Mouse (Mus musculus) thymus, adult 2 months (tissue): ENCODE measurements around the gene Mobp. TPM values are rescaled to one million over a fixed set of nuclear protein-coding genes. Genes with fewer than 3 reads are reported as not detected.

Experiments
- DNase-seq: peaks from one replicate; pipeline ENCODE4 v3.0.0; 2021
- H3K27ac ChIP-seq: fragments of 200-500 bp; 2 replicates; pipeline ENCODE4 v1.5.1; 2012; ENCODE audit warnings: low read length, control low read depth; ENCODE audit not compliant: control insufficient read depth, insufficient read depth
- H3K27me3 ChIP-seq: fragments of 200-500 bp; 2 replicates; pipeline ENCODE4 v1.6.1; 2012; ENCODE audit warnings: mild to moderate bottlenecking, low read length, moderate library complexity, mixed read lengths; ENCODE audit not compliant: control insufficient read depth, insufficient read depth
- H3K36me3 ChIP-seq: fragments of 200-500 bp; 2 replicates; pipeline ENCODE4 v1.6.1; 2012; ENCODE audit warnings: mild to moderate bottlenecking, low read length, moderate library complexity; ENCODE audit not compliant: control insufficient read depth, insufficient read depth
- H3K4me1 ChIP-seq: fragments of 200-500 bp; replicated peaks from 2 replicates; pipeline ENCODE4 v1.6.1; 2012; ENCODE audit warnings: low read length; ENCODE audit not compliant: control insufficient read depth, insufficient read depth
- H3K4me3 ChIP-seq: fragments of 200-500 bp; 2 replicates; pipeline ENCODE4 v1.5.1; 2012; ENCODE audit warnings: mild to moderate bottlenecking, low read length, control low read depth, moderate library complexity; ENCODE audit not compliant: control insufficient read depth, insufficient read depth
- CTCF ChIP-seq: fragments of 200-500 bp; IDR thresholded peaks from 2 replicates; pipeline ENCODE4 v1.5.1; 2012; ENCODE audit warnings: mild to moderate bottlenecking, control low read depth, low read length, moderate library complexity, borderline replicate concordance; ENCODE audit not compliant: control insufficient read depth, poor library complexity, insufficient read depth; ENCODE audit errors: extremely low read depth
- POLR2A ChIP-seq: fragments of 200-500 bp; IDR thresholded peaks from 2 replicates; pipeline ENCODE4 v1.6.1; 2012; ENCODE audit warnings: mild to moderate bottlenecking, low read length, control low read depth, moderate library complexity; ENCODE audit not compliant: control insufficient read depth, poor library complexity, insufficient read depth; ENCODE audit errors: extremely low read depth
- WGBS: fragments of 180-500 bp; shearing (Covaris S2); methylation state at CpG from one replicate; pipeline ENCODE4 v1.1.7; 2018; 5-methylcytosine and 5-hydroxymethylcytosine counted together
- polyA plus RNA-seq: library from polyadenylated mRNA; depleted of rRNA; stranded (reverse); fragments of >200 nt; gene quantifications from 2 replicates; pipeline ENCODE4 v1.2.3, GENCODE M21; 2012

Gene Mobp
- polyA plus RNA-seq, 1 experiment: not detected

- WGBS: 92% methylated on average over 16 of the region's 16 CpGs
Observed at GRCm38 (mm10) chr9:120163862-120164261, 14.4 kb downstream of the Mobp start.

GRCm38 (mm10) chr9:120167826-120168225, 18.3 kb downstream of the Mobp start:
- no peaks in the 10 kb centered on the region for H3K27me3 ChIP-seq
- H3K36me3 ChIP-seq: no peaks in the 10 kb centered on the region
- H3K27ac ChIP-seq: no peak overlapping the region
- TF ChIP-seq CTCF: no peak
- TF ChIP-seq POLR2A: no peak
- no peaks in the 10 kb centered on the region for H3K4me1 ChIP-seq
- no peak for DNase-seq
- no peak overlapping the region for H3K4me3 ChIP-seq
- 70% methylated on average over 11 of the region's 11 CpGs for WGBS

More at GRCm38 (mm10) chr9:120163862-120164261, 14.4 kb downstream of the Mobp start:
- no peaks in the 10 kb centered on the region for H3K36me3 ChIP-seq
- no peaks in the 10 kb centered on the region for H3K4me1 ChIP-seq
- no peak for TF ChIP-seq CTCF
- no peak for TF ChIP-seq POLR2A
- H3K4me3 ChIP-seq: no peak overlapping the region
- H3K27me3 ChIP-seq: no peaks in the 10 kb centered on the region
- H3K27ac ChIP-seq: no peak overlapping the region
- DNase-seq: no peak

GRCm38 (mm10) chr9:120171295-120171694, 21.8 kb downstream of the Mobp start:
- WGBS: 40% methylated on average over 5 of the region's 5 CpGs
- no peak overlapping the region for H3K27ac ChIP-seq

GRCm38 (mm10) chr9:120174436-120175137, 25.1 kb downstream of the Mobp start:
- WGBS: 95% methylated on average over 18 of the region's 18 CpGs

More at GRCm38 (mm10) chr9:120171295-120171694, 21.8 kb downstream of the Mobp start:
- TF ChIP-seq POLR2A (no peak), CTCF (no peak)
- Histone ChIP-seq H3K4me3 (no peak overlapping the region), H3K27me3 (no peaks in the 10 kb centered on the region), H3K4me1 (no peaks in the 10 kb centered on the region), H3K36me3 (no peaks in the 10 kb centered on the region)
- DNase-seq: peak; percentile 69

GRCm38 (mm10) chr9:120178813-120179212, 29.3 kb downstream of the Mobp start:
- 92% methylated on average over 10 of the region's 10 CpGs for WGBS
- H3K27me3 ChIP-seq: no peaks in the 10 kb centered on the region
- H3K27ac ChIP-seq: no peak overlapping the region
- no peaks in the 10 kb centered on the region for H3K36me3 ChIP-seq
- no peak for DNase-seq
- H3K4me1 ChIP-seq: no peaks in the 10 kb centered on the region
- no peak overlapping the region for H3K4me3 ChIP-seq
- no peak for TF ChIP-seq POLR2A
- no peak for TF ChIP-seq CTCF

More at GRCm38 (mm10) chr9:120174436-120175137, 25.1 kb downstream of the Mobp start:
- TF ChIP-seq CTCF (no peak), POLR2A (no peak)
- Histone ChIP-seq H3K4me1 (no peaks in the 10 kb centered on the region), H3K4me3 (no peak overlapping the region), H3K27ac (no peak overlapping the region), H3K36me3 (no peaks in the 10 kb centered on the region), H3K27me3 (no peaks in the 10 kb centered on the region)
- no peak for DNase-seq

GRCm38 (mm10) chr9:120184499-120184898, 35.0 kb downstream of the Mobp start:
- DNase-seq: no peak
- TF ChIP-seq CTCF (no peak), POLR2A (no peak)
- 40% methylated on average over 13 of the region's 13 CpGs for WGBS
- Histone ChIP-seq H3K27ac (no peak overlapping the region), H3K4me3 (no peak overlapping the region), H3K36me3 (no peaks in the 10 kb centered on the region), H3K27me3 (no peaks in the 10 kb centered on the region), H3K4me1 (no peaks in the 10 kb centered on the region)
